Mouse (Mus musculus) liver, adult 2 months (tissue): Measurements from ENCODE around the gene Tmem267. TPM values are rescaled to one million over a fixed set of nuclear protein-coding genes. Genes with fewer than 3 reads are reported as not detected.
A peak's percentile ranks its signal among the peaks of the same experiment; 100 is the strongest.
"Not testable (repeated sequence)": the region's sequence is repeated elsewhere in the genome, so short reads cannot be mapped to it uniquely, and the experiment has no call there.

Source experiments
- DNase-seq: peaks from one replicate; pipeline ENCODE4 v3.0.0-alpha.2; 2011; ENCODE audit warnings: low read depth, low spot score; ENCODE audit errors: extremely low read depth
- H3K27ac ChIP-seq: fragments of 200-500 bp; replicated peaks from 2 replicates; pipeline ENCODE4 v1.5.1; 2012; ENCODE audit warnings: low read depth, mild to moderate bottlenecking, control low read depth, inconsistent platforms, low read length; ENCODE audit not compliant: insufficient read depth
- H3K27me3 ChIP-seq: fragments of 200-500 bp; 2 replicates; pipeline ENCODE4 v1.6.1; 2012; ENCODE audit warnings: mild to moderate bottlenecking, moderate library complexity, low read length, inconsistent platforms; ENCODE audit not compliant: control insufficient read depth, insufficient read depth
- H3K36me3 ChIP-seq: fragments of 200-500 bp; 2 replicates; pipeline ENCODE4 v1.6.1; 2012; ENCODE audit warnings: low read length, inconsistent platforms; ENCODE audit not compliant: control insufficient read depth, insufficient read depth
- H3K4me1 ChIP-seq: fragments of 200-500 bp; 2 replicates; pipeline ENCODE4 v1.6.1; 2011; ENCODE audit warnings: low read length; ENCODE audit not compliant: control insufficient read depth, insufficient read depth
- H3K4me3 ChIP-seq: fragments of 200-500 bp; 2 replicates; pipeline ENCODE4 v1.5.1; 2011; ENCODE audit warnings: low read depth, mild to moderate bottlenecking, control low read depth, low read length, moderate library complexity; ENCODE audit not compliant: insufficient read depth
- H3K79me2 ChIP-seq: fragments of 200-500 bp; 2 replicates; pipeline ENCODE4 v1.6.1; 2012; ENCODE audit warnings: inconsistent platforms, mild to moderate bottlenecking, low read length, moderate library complexity; ENCODE audit not compliant: control insufficient read depth, insufficient read depth
- H3K9ac ChIP-seq: fragments of 200-500 bp; 2 replicates; pipeline ENCODE4 v1.6.1; 2012; ENCODE audit warnings: low read depth, mild to moderate bottlenecking, control low read depth, inconsistent platforms, low read length
- CTCF ChIP-seq: fragments of 200-500 bp; IDR thresholded peaks from 2 replicates; pipeline ENCODE4 v1.5.1; 2011; ENCODE audit warnings: low read depth, low read length, control low read depth
- POLR2A ChIP-seq: fragments of 200-500 bp; IDR thresholded peaks from 2 replicates; pipeline ENCODE4 v1.6.1; 2011; ENCODE audit warnings: low read length, control low read depth; ENCODE audit not compliant: insufficient read depth; ENCODE audit errors: extremely low read depth
- WGBS: fragments of 180-500 bp; shearing (Covaris S2); methylation state at CpG from one replicate; pipeline ENCODE4 v1.1.7; 2018; 5-methylcytosine and 5-hydroxymethylcytosine counted together
- polyA plus RNA-seq: library from polyadenylated mRNA; depleted of rRNA; stranded (reverse); fragments of >200 nt; gene quantifications from 2 replicates; pipeline ENCODE4 v1.2.3, GENCODE M21; 2012
- total RNA-seq: library from RNA; depleted of rRNA; stranded (reverse); fragments of >200 nt; gene quantifications from 2 replicates; pipeline ENCODE4 v1.2.3, GENCODE M21; 2014

Gene Tmem267
- total and polyA plus RNA-seq, 2 experiments: 4.4 to 13.4 TPM

DNA sequence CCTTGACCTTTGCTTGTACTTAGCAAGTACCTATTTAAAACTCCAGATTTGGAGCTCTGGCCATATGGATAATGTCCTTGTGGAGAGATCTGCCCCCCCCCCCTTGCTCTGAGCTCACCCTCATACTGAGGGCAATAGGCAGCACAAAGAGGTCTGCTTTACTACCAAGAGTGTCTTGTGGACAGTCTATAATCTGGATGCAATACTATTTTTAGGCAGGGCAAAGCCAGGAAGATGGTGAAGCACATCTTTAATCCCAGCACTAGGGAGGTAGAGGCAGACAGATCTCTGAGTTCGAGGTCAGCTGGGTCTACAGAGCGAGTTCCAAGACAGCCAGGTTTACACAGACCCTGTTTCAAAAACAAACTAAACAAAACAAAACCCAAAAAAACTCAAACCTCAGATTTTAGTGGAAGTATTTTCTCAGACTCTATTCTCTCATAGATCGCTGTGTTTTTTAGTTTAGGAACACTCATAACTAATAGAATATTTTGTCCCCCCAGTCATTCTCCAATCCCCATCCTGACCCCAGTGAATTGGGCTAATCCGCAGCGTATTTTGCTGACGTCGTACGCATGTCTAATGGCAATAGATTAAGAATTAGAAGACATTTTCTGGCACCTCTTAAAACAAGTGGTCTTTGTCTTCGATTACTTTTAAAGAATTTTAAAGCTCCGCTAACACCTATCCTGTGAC, 25.8 kb upstream of the Tmem267 start:
- Histone ChIP-seq H3K4me3 (peak overlapping the region; percentile 87), H3K4me1 (peaks cover 3% of the 10 kb centered on the region), H3K9ac (peak overlapping the region; percentile 61), H3K27me3 (no peaks in the 10 kb centered on the region), H3K36me3 (peaks cover 16% of the 10 kb centered on the region), H3K79me2 (peaks cover 12% of the 10 kb centered on the region; the same call in 1 of the 2 replicates), H3K27ac (peak overlapping the region; percentile 57)
- WGBS: under 1% methylated on average over 10 of the region's 10 CpGs
- DNase-seq: no peak
- TF ChIP-seq POLR2A (no peak), CTCF (no peak)

DNA sequence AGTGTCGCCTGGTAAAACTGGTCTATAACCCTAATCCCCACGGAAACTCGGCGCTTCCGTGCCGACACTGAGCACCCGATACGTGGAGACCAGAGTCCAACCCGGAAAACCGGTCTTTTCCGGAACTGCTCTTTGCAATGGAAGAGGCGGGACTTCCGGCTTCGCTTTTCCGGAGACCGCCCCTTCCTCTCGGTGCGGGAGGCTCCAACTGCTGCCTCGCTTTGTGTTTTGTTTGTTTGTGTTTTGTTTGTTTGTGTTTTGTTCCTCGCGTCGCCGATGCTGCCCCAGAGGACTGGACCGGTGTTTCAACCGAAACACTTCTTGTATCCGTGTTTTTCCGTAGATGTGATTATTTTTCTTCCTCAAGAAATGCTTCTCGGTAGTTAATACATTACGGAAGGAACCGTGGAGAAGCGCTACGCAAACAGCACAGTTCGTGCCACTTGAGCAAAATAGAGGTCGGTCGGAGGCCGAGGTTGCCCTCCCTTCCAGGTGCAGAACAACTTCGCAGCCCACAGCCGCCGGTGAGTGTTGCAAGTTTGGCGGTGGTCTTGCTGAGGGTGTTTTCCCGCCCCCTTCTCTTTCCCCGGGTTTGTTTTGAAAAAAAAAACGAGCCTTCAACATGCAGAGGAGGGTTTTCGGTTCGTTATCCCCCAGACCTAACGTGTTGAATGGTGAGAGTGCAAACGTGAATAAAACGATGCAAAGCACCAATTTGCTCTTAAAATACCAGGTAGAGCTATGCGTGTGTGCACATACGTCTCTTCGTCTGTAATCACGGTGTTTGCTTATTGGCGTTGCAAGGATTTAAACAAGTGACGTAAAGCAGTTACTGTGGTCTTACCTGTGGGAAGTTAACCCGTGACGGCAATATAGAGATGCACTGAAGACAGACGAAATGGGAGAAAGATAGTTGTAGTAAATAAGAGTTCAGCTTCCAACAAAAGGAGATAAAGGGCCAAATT, 25.0 kb upstream of the Tmem267 start, which contains the start of gene 4833420G17Rik:
TSS of gene 4833420G17Rik (plus strand) at position 173 of the 965 bp plus-strand sequence.
- Histone ChIP-seq H3K27ac (peak within 1 kb of the TSS; percentile 57), H3K4me3 (peak within 1 kb of the TSS; percentile 87), H3K27me3 (no peaks in the 10 kb centered on the region), H3K9ac (peak within 1 kb of the TSS; percentile 87), H3K4me1 (peaks cover 3% of the 10 kb centered on the region), H3K79me2 (peaks cover 12% of the 10 kb centered on the region; the same call in 1 of the 2 replicates), H3K36me3 (peaks cover 21% of the 10 kb centered on the region)
- TF ChIP-seq CTCF (no peak), POLR2A (peak; percentile 89)
- peak; percentile 86 for DNase-seq
- under 1% methylated on average over 57 of the region's 57 CpGs for WGBS

DNA sequence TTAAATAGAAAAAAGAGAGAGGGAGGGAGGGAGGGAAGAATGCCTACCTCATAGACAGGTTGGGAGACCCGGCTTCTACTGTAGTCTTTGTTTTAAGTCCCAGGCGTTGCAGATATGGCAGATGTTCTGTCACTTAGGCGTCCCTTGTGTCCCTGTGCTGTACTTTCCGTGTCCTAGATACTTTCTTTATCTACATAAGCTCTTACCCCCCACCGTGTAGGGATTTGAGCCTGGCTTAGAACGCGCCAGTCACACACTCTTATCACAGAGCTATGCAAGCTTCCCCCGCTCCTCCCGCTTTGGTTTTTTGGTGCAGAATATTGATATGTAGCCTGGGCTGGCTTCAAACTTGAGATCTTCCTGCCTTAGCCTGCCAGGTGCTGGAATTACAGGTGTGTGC, 11.2 kb upstream of the Tmem267 start:
- Histone ChIP-seq H3K4me1 (no peaks in the 10 kb centered on the region), H3K27me3 (no peaks in the 10 kb centered on the region), H3K9ac (no peak overlapping the region), H3K36me3 (peaks cover 66% of the 10 kb centered on the region), H3K79me2 (no peaks in the 10 kb centered on the region), H3K27ac (no peak overlapping the region), H3K4me3 (no peak overlapping the region)
- DNase-seq: no peak
- TF ChIP-seq CTCF (no peak), POLR2A (no peak)
- WGBS: 93% methylated on average over 9 of the region's 9 CpGs

DNA sequence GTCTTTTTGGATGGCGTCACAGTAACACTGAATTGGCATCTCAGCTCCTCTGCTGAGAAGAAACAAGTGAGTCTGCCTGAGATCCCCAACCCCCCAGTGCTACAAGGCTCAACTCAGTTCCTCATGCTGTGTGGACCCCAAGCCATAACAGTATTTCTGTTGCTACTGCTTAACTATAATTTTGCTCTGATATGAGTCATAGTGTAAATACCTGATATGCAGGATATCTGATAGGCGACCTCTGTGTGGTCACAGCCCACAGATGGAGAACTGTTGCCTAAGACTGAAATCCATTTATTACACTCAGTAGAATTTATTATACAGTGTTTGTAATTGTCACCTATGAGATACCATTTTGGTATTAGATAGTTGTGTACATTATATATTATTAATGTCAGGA, 10.1 kb upstream of the Tmem267 start:
- H3K79me2 ChIP-seq: no peaks in the 10 kb centered on the region
- no peaks in the 10 kb centered on the region for H3K27me3 ChIP-seq
- H3K27ac ChIP-seq: no peak overlapping the region
- H3K36me3 ChIP-seq: peaks cover 64% of the 10 kb centered on the region
- no peaks in the 10 kb centered on the region for H3K4me1 ChIP-seq
- H3K4me3 ChIP-seq: no peak overlapping the region
- TF ChIP-seq CTCF (no peak), POLR2A (no peak)
- no peak overlapping the region for H3K9ac ChIP-seq
- 83% methylated on average over 2 of the region's 2 CpGs for WGBS
- DNase-seq: no peak

DNA sequence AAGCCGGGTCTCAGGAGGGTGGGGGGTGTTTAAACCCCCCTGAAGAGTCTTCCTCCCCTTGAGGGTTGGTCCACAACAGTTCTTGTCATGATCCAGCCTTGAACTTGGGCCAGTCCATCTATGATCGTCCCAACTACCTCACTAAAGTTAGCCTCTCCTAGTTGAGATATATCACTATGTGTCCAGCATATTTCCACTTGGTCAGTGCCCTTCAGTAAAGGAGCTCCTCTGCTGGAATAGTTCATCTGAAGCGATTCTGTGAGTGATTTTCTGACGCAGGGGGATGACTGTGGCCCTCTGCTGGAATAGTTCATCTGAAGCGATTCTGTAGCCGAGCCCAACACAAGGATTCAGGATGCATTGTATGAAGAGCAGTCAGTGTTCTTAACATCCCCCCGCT, 485 bp upstream of the Tmem267 start:
- H3K27me3 ChIP-seq: no peaks in the 10 kb centered on the region
- H3K36me3 ChIP-seq: peaks cover 31% of the 10 kb centered on the region
- no peak for DNase-seq
- no peak overlapping the region for H3K4me3 ChIP-seq
- TF ChIP-seq CTCF (no peak), POLR2A (no peak)
- no peaks in the 10 kb centered on the region for H3K79me2 ChIP-seq
- no peak overlapping the region for H3K9ac ChIP-seq
- H3K4me1 ChIP-seq: no peaks in the 10 kb centered on the region
- 47% methylated on average over 7 of the region's 7 CpGs for WGBS
- no peak overlapping the region for H3K27ac ChIP-seq

DNA sequence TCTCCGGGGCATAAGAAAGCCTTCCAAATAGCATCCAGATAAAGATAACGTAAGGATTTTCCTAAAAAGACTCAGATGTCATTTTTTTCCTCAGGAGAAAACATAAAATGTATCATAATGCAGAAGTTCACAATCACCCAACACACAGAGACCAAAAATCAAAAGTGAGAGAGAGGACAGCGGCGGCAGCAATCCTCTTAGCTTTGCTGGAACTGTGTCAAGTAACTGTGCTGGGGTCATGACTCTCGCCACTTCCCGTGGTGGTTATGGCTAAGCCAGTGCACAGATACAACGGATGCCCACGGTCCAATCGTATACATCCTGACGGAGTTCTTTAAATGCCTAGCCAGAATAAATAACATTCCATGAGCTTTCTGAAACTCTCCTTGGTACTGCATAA, 4.2 kb downstream of the Tmem267 start:
- not testable (repeated sequence) for H3K27ac ChIP-seq, H3K4me1 ChIP-seq, H3K36me3 ChIP-seq, H3K79me2 ChIP-seq, H3K27me3 ChIP-seq, H3K9ac ChIP-seq, DNase-seq, H3K4me3 ChIP-seq
- WGBS: 90% methylated on average over 10 of the region's 10 CpGs

DNA sequence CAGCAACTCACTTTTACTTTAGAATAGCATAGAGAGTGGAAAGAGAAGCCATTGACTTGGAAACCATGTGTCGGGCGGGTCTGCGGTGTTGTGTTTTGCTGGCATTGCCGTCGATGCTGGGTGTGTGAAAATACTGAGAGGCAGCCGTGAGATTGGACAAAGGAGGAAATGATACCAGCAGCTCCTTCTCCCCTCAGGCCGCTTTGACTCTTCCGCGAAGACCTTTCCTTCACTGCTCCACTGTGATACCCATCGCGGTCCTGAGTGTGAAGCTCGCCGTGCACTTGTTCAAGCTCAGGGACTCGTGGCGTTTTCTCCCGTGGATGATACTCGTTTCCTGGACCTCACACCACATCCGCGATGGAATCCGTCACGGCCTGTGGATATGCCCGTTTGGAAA, 7.1 kb downstream of the Tmem267 start:
- H3K36me3 ChIP-seq, H3K9ac ChIP-seq, DNase-seq, H3K4me1 ChIP-seq, H3K27ac ChIP-seq, H3K27me3 ChIP-seq, H3K79me2 ChIP-seq, H3K4me3 ChIP-seq: not testable (repeated sequence)
- 93% methylated on average over 13 of the region's 22 CpGs for WGBS
